Mouse (Mus musculus) forebrain, embryonic 13.5 days (tissue): Measurements from ENCODE around the gene Acox3. TPM values are rescaled to one million over a fixed set of nuclear protein-coding genes. Genes with fewer than 3 reads are reported as not detected.

ENCODE experiments used
- ATAC-seq: fragments of 200-750 bp; cut with Nextera tagmentation; 2 replicates; pipeline ENCODE4 v1.8.0; 2017
- H3K27ac ChIP-seq: fragments of 300-500 bp; sonication (generic); 2 replicates; pipeline ENCODE4 v1.5.1; 2015; ENCODE audit warnings: inconsistent platforms, mild to moderate bottlenecking, moderate library complexity
- H3K27me3 ChIP-seq: fragments of 300-500 bp; sonication (generic); 2 replicates; pipeline ENCODE4 v1.6.1; 2015; ENCODE audit warnings: mild to moderate bottlenecking, inconsistent platforms
- H3K36me3 ChIP-seq: fragments of 300-500 bp; sonication (generic); 2 replicates; pipeline ENCODE4 v1.6.1; 2015; ENCODE audit warnings: mild to moderate bottlenecking, inconsistent platforms; ENCODE audit not compliant: poor library complexity, severe bottlenecking
- H3K4me1 ChIP-seq: fragments of 300-500 bp; sonication (generic); 2 replicates; pipeline ENCODE4 v1.6.1; 2015; ENCODE audit warnings: inconsistent platforms
- H3K4me2 ChIP-seq: fragments of 300-500 bp; sonication (generic); 2 replicates; pipeline ENCODE4 v1.6.1; 2015; ENCODE audit warnings: inconsistent platforms, mild to moderate bottlenecking, moderate library complexity
- H3K4me3 ChIP-seq: fragments of 300-500 bp; sonication (generic); 2 replicates; pipeline ENCODE4 v1.5.1; 2015; ENCODE audit warnings: mild to moderate bottlenecking, inconsistent platforms
- H3K9ac ChIP-seq: fragments of 300-500 bp; sonication (generic); 2 replicates; pipeline ENCODE4 v1.6.1; 2015; ENCODE audit warnings: mild to moderate bottlenecking, inconsistent platforms
- H3K9me3 ChIP-seq: fragments of 300-500 bp; sonication (generic); replicated peaks from 2 replicates; pipeline ENCODE4 v1.6.1; 2016; ENCODE audit warnings: inconsistent platforms
- WGBS: fragments of 180-500 bp; shearing (Covaris S2); methylation state at CpG from one replicate; pipeline ENCODE4 v1.1.7; 2015; 5-methylcytosine and 5-hydroxymethylcytosine counted together
- polyA plus RNA-seq: library from polyadenylated mRNA; unstranded; fragments of >200 nt; fragmentation: Nextera tagmentation; extraction: Ambion mirVana; gene quantifications from 2 replicates; pipeline ENCODE4 v1.2.1, GENCODE M21; 2015

The Acox3 gene
- polyA plus RNA-seq, 1 experiment from 2014 or later = 12.0 TPM

DNA sequence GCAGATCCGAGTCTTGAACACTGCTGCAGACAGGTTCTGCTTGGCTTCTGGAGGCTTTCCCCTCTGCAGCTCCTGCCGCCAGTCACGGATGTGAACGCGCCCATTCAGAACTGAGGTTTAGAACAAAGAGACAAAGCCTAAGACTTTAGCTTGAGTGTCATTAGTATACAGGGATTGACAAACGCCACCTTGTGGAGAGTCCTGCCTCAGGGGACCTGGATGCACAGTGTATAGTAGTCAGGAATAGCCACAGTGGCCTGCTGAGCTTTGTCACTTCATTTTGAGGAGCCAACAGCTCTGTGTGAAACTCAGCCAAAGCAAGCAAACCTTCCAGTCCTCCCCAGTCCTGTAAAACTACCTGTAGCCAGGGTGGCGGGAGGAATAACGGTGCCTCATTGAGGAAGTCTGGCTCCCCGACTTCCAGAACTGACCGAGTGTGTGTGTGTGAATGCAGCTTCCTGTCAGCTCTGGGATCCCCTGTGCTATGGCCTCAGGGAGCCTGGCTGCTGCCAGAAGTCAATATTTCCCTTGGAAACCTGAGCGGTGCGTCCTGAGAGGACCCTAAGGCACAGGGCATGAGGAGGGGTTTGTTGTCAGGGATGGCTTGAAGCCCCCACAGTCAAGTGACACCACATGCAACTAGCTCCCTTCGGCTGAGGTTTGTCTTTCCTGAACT is 24.8 kb upstream of the Acox3 start:
- 67% methylated on average over 13 of the region's 13 CpGs for WGBS
- no peak overlapping the region for H3K4me2 ChIP-seq
- no peaks in the 10 kb centered on the region for H3K27me3 ChIP-seq
- no peak for ATAC-seq
- no peak overlapping the region for H3K9ac ChIP-seq
- no peak overlapping the region for H3K27ac ChIP-seq
- no peaks in the 10 kb centered on the region for H3K4me1 ChIP-seq
- no peak overlapping the region for H3K4me3 ChIP-seq
- no peaks in the 10 kb centered on the region for H3K9me3 ChIP-seq
- H3K36me3 ChIP-seq = peaks cover 88% of the 10 kb centered on the region

DNA sequence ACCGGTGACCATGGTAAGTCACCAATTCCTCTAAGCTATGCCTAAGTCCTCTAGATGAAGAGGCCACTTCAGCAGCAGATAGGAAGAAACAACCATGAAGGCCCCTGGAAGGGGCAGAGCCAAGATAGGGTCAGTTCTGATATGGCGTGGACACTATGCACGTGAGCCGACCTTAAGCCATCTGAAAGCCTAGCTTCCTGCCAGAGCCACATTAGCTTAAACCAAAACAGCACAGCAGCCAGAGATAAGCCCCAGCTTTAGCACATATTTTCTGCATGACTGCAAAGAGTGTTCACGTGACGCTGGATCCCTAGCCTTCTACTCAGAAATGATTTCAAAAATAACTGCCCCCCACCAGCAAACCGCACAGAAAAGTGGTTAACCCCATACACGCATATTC is 23.4 kb upstream of the Acox3 start:
- H3K27ac ChIP-seq = no peak overlapping the region
- H3K4me3 ChIP-seq = no peak overlapping the region
- no peaks in the 10 kb centered on the region for H3K9me3 ChIP-seq
- ATAC-seq = no peak
- no peaks in the 10 kb centered on the region for H3K4me1 ChIP-seq
- no peaks in the 10 kb centered on the region for H3K27me3 ChIP-seq
- H3K4me2 ChIP-seq = no peak overlapping the region
- no peak overlapping the region for H3K9ac ChIP-seq
- 85% methylated on average over 8 of the region's 8 CpGs for WGBS
- H3K36me3 ChIP-seq = peaks cover 94% of the 10 kb centered on the region

- 84% methylated on average over 2 of the region's 2 CpGs for WGBS
- no peak for ATAC-seq
- H3K4me2 ChIP-seq = no peak overlapping the region
- H3K9me3 ChIP-seq = no peaks in the 10 kb centered on the region
- peaks cover 98% of the 10 kb centered on the region for H3K36me3 ChIP-seq
- no peak overlapping the region for H3K9ac ChIP-seq
- no peaks in the 10 kb centered on the region for H3K4me1 ChIP-seq
- no peaks in the 10 kb centered on the region for H3K27me3 ChIP-seq
- no peak overlapping the region for H3K27ac ChIP-seq
- H3K4me3 ChIP-seq = no peak overlapping the region
Measured at GRCm38 (mm10) chr5:35562616-35563015, 20.2 kb upstream of the Acox3 start.

DNA sequence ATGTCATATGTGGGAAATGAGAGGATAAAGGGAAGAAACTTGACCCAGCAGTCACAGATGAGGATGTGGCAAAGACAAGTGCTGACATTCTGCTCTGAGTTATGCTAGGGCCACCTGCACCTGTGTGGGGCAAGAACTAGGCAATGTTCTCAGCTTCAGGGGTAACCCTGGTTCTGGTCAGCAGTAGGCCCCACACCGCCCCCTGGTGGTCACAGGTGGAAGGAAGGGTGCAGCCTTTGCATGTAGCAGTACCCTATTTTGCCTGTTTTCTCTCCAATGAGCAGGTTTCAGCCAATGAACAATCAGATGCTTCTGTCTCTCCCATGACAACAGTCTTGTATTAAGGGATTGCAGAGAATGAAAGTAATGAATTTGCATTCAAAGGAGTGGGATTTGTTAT is 19.4 kb upstream of the Acox3 start:
- 0% methylated on average over 1 of the region's 1 CpGs for WGBS
- Histone ChIP-seq H3K4me1 (no peaks in the 10 kb centered on the region), H3K9ac (no peak overlapping the region), H3K36me3 (peaks cover 98% of the 10 kb centered on the region), H3K4me3 (no peak overlapping the region), H3K27ac (no peak overlapping the region), H3K27me3 (no peaks in the 10 kb centered on the region), H3K9me3 (no peaks in the 10 kb centered on the region), H3K4me2 (no peak overlapping the region)
- ATAC-seq = peak; percentile 45; the same call in 1 of the 2 replicates

DNA sequence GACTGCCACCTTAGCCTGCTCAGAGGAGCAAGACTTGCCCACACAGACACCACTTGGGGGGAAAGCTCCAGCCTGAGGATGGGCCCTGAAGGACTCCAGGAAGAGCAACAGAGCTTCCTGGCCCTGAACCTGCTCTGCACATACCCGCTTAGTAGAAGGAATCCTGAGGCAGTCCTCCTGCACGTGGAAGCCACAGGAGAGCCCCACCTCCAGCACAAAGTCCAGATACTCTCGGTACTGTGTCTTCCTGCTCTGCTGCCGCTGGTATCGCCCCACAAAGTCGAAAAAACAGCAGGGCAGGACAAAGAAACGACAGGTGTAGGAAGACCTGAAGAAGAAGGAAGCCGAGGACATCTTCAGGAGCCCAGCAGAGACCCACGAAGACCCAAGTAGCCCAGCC is 17.6 kb upstream of the Acox3 start:
- Histone ChIP-seq H3K27ac (no peak overlapping the region), H3K4me2 (no peak overlapping the region), H3K9me3 (no peaks in the 10 kb centered on the region), H3K9ac (no peak overlapping the region), H3K4me1 (no peaks in the 10 kb centered on the region), H3K27me3 (no peaks in the 10 kb centered on the region), H3K4me3 (no peak overlapping the region), H3K36me3 (peaks cover 96% of the 10 kb centered on the region)
- ATAC-seq = no peak
- WGBS = 93% methylated on average over 9 of the region's 9 CpGs

DNA sequence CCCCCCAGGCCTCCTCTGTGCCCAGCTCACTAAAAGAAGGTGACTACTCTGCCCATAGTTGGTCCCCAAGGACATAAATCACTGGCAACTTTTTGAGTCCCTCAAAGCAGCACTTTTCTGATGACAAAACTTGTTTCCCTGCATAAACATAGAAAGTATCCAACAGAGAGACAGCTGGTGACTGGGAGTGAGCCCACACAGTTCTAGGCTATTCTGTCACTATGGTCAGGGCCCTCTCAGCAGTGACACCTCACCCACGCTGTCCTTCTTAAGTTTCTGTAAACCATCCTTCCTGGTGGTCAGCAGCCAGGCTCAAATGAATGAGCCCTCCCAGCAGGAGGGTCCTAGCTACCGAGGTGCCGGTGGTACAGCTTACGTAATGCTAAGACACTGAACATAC is 16.2 kb upstream of the Acox3 start:
- Histone ChIP-seq H3K27ac (no peak overlapping the region), H3K9me3 (no peaks in the 10 kb centered on the region), H3K27me3 (no peaks in the 10 kb centered on the region), H3K4me3 (no peak overlapping the region), H3K9ac (no peak overlapping the region), H3K4me1 (no peaks in the 10 kb centered on the region), H3K36me3 (peaks cover 98% of the 10 kb centered on the region), H3K4me2 (no peak overlapping the region)
- no peak for ATAC-seq
- WGBS = 91% methylated on average over 4 of the region's 4 CpGs

DNA sequence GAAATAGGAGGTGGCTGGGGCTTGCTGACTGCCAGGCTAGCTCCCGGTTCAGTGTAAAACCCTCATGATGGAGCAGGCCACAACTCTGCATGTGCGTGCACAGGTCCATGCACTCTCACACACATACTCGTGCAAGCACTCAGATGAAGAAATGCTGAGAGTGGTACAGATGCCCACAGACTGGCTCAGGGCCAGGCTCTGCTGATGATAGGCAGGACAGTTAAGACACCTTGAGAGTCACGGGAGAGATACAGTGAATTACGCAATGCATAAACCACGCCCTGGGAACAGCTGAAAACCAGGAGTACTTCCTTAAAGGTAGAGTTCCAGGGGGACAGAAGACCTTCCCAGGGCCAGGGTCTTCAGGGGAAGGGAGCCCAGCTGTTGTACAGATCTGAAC is 11.3 kb upstream of the Acox3 start:
- WGBS = 96% methylated on average over 6 of the region's 6 CpGs
- H3K4me1 ChIP-seq = peaks cover 15% of the 10 kb centered on the region
- H3K9ac ChIP-seq = no peak overlapping the region
- no peak overlapping the region for H3K27ac ChIP-seq
- H3K4me3 ChIP-seq = no peak overlapping the region
- peaks cover 68% of the 10 kb centered on the region for H3K36me3 ChIP-seq
- H3K4me2 ChIP-seq = no peak overlapping the region
- no peak for ATAC-seq
- H3K27me3 ChIP-seq = no peaks in the 10 kb centered on the region
- H3K9me3 ChIP-seq = no peaks in the 10 kb centered on the region

- Histone ChIP-seq H3K4me1 (peaks cover 15% of the 10 kb centered on the region), H3K4me3 (peak within 1 kb of the TSS; percentile 98), H3K27ac (peak within 1 kb of the TSS; percentile 89), H3K27me3 (peaks cover 6% of the 10 kb centered on the region; the same call in 1 of the 2 replicates), H3K36me3 (peaks cover 37% of the 10 kb centered on the region), H3K9ac (peak within 1 kb of the TSS; percentile 86), H3K4me2 (peak within 1 kb of the TSS; percentile 98), H3K9me3 (no peaks in the 10 kb centered on the region)
- WGBS = 3% methylated on average over 56 of the region's 56 CpGs
- ATAC-seq = peak; percentile 98
Measured at GRCm38 (mm10) chr5:35574653-35575599, 7.9 kb upstream of the Acox3 start, which contains the start of gene Trmt44. Gene Trmt44 (minus strand): TSS chr5:35575070.

GRCm38 (mm10) chr5:35576409-35577020 is 6.3 kb upstream of the Acox3 start:
- 89% methylated on average over 10 of the region's 10 CpGs for WGBS
- H3K4me1 ChIP-seq = peaks cover 15% of the 10 kb centered on the region
- peaks cover 21% of the 10 kb centered on the region for H3K36me3 ChIP-seq
- no peak overlapping the region for H3K4me3 ChIP-seq
- no peak overlapping the region for H3K4me2 ChIP-seq
- no peaks in the 10 kb centered on the region for H3K9me3 ChIP-seq
- no peak overlapping the region for H3K9ac ChIP-seq
- no peak overlapping the region for H3K27ac ChIP-seq
- H3K27me3 ChIP-seq = peaks cover 12% of the 10 kb centered on the region
- ATAC-seq = no peak

DNA sequence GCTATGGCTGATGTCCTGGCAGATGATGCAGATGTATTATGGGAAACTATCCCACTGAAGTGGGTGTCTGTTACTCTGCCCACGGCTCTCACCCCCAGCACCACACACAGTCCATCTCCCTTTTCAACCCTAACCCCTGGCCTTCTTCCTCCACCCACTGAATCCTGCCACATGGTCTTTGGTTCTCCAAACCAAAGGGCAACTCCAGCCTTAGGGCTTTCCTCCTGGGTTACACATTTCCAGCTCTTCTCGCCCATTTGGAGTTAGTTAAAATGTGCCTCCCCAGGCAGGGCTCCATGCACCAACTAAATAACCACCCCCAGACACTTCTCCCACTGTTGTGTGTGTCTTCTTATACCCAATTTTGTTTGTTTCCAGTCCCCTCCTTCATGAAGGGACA is 4.4 kb upstream of the Acox3 start:
- WGBS = 60% methylated on average over 2 of the region's 2 CpGs
- Histone ChIP-seq H3K4me1 (peaks cover 25% of the 10 kb centered on the region), H3K9me3 (no peaks in the 10 kb centered on the region), H3K4me3 (no peak overlapping the region), H3K36me3 (peaks cover 4% of the 10 kb centered on the region; the same call in 1 of the 2 replicates), H3K27me3 (peaks cover 12% of the 10 kb centered on the region), H3K4me2 (no peak overlapping the region), H3K9ac (no peak overlapping the region), H3K27ac (no peak overlapping the region)
- ATAC-seq = no peak

DNA sequence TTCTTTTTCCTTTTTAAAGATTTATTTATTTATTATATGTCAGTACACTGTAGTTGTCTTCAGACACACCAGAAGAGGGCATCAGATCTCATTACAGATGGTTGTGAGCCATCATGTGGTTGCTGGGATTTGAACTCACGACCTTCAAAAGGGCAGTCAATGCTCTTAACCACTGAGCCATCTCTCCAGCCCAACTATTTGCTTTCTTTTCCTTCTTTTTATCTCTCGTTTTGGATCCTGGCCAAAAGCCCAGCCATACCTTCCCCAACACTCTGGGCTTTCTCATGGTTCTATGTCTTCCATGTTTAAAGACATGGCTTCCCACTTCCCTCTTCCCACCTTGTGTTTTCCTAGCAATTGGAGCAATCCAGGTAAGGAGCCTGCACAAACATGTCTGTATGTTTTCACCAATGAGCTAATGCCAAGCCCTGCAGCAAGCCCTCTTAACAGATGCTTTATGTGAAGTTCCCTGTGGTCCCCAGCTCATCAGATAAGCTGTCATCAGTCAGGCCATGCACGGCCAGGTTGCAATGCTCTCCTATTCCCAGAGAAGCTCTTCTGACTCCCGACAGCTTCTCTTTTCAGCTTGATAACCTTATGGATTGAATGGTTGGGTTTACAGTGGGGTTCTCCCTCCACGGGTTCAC is 3.5 kb upstream of the Acox3 start:
- Histone ChIP-seq H3K36me3 (no peaks in the 10 kb centered on the region), H3K4me2 (no peak overlapping the region), H3K4me1 (peaks cover 23% of the 10 kb centered on the region), H3K9ac (no peak overlapping the region), H3K27ac (no peak overlapping the region), H3K9me3 (no peaks in the 10 kb centered on the region), H3K27me3 (peaks cover 12% of the 10 kb centered on the region), H3K4me3 (no peak overlapping the region)
- 60% methylated on average over 5 of the region's 5 CpGs for WGBS
- ATAC-seq = no peak
